Mouse (Mus musculus) intestine, postnatal 0 days (tissue): ENCODE measurements around the gene Clca4b. TPM values are rescaled to one million over a fixed set of nuclear protein-coding genes. Genes with fewer than 3 reads are reported as not detected.
A peak's percentile ranks its signal among the peaks of the same experiment; 100 is the strongest.

Experiments used
- ATAC-seq: fragments of 200-750 bp; cut with Nextera tagmentation; 2 replicates; pipeline ENCODE4 v1.8.0; 2017; ENCODE audit warnings: mild to moderate bottlenecking, moderate TSS enrichment, moderate library complexity
- H3K27ac ChIP-seq: fragments of 300-500 bp; sonication (generic); 2 replicates; pipeline ENCODE4 v1.5.1; 2014; ENCODE audit warnings: mild to moderate bottlenecking, low read depth, low read length, moderate library complexity
- H3K27me3 ChIP-seq: fragments of 300-500 bp; sonication (generic); replicated peaks from 2 replicates; pipeline ENCODE4 v1.6.1; 2014; ENCODE audit warnings: low read length, mixed read lengths; ENCODE audit not compliant: control insufficient read depth, insufficient read depth
- H3K36me3 ChIP-seq: fragments of 300-500 bp; sonication (generic); 2 replicates; pipeline ENCODE4 v1.6.1; 2014; ENCODE audit warnings: mild to moderate bottlenecking, moderate library complexity; ENCODE audit not compliant: control insufficient read depth, insufficient read depth
- H3K4me1 ChIP-seq: fragments of 300-500 bp; sonication (generic); replicated peaks from 2 replicates; pipeline ENCODE4 v1.6.1; 2014; ENCODE audit warnings: antibody characterized with exemption, low read length, mixed read lengths; ENCODE audit not compliant: control insufficient read depth, insufficient read depth
- H3K4me2 ChIP-seq: fragments of 300-500 bp; sonication (generic); replicated peaks from 2 replicates; pipeline ENCODE4 v1.6.1; 2014; ENCODE audit warnings: low read depth, mild to moderate bottlenecking, moderate library complexity
- H3K4me3 ChIP-seq: fragments of 300-500 bp; sonication (generic); 2 replicates; pipeline ENCODE4 v1.5.1; 2014; ENCODE audit warnings: low read depth, low read length
- H3K9ac ChIP-seq: fragments of 300-500 bp; sonication (generic); 2 replicates; pipeline ENCODE4 v1.6.1; 2014; ENCODE audit warnings: mild to moderate bottlenecking, low read depth, low read length
- H3K9me3 ChIP-seq: fragments of 300-500 bp; sonication (generic); 2 replicates; pipeline ENCODE4 v1.6.1; 2016; ENCODE audit warnings: mixed run types; ENCODE audit not compliant: control insufficient read depth
- CTCF ChIP-seq: sonication (generic); IDR thresholded peaks from 2 replicates; pipeline ENCODE4 v1.5.1; 2016; ENCODE audit warnings: low read depth, mild to moderate bottlenecking, control low read depth, antibody characterized with exemption, moderate library complexity
- WGBS: fragments of 180-500 bp; shearing (Covaris S2); extraction: QIAGEN DNeasy Blood & Tissue Kit; methylation state at CpG from one replicate; pipeline ENCODE4 v1.1.7; 2014; 5-methylcytosine and 5-hydroxymethylcytosine counted together
- polyA plus RNA-seq: library from polyadenylated mRNA; unstranded; fragments of >200 nt; fragmentation: Nextera tagmentation; extraction: Ambion mirVana; gene quantifications from 2 replicates; pipeline ENCODE4 v1.2.1, GENCODE M21; 2015

The Clca4b gene
- polyA plus RNA-seq: 776 and 777 TPM in 2 replicates

DNA sequence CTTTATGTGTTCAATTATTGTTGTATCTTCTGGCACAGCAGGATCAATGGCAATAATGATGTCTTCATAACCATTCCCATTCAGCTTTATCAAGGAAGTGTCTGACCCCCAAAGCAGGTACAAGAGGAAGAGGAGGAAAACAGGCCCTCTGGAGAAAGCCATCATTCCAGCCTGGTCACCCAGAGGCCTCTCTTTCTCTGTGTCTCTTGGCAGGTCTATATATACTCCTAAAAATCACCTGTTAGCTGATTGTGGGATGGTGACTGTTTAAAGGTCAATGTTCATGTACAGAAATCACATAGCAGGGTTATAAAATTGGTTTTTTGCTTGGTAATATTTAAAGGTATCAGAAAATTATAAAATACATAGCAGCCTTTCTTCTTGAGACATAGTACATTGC, at the start of gene Clca4b:
Gene Clca4b, minus strand, starts transcription at position 195 of the 400 bp plus-strand sequence.
- Histone ChIP-seq H3K36me3 (no peaks in the 10 kb centered on the region), H3K27ac (peak within 1 kb of the TSS; percentile 73), H3K4me3 (peak within 1 kb of the TSS; percentile 32), H3K27me3 (no peaks in the 10 kb centered on the region), H3K4me1 (no peaks in the 10 kb centered on the region), H3K4me2 (peak within 1 kb of the TSS; percentile 52), H3K9me3 (no peaks in the 10 kb centered on the region), H3K9ac (peak within 1 kb of the TSS; percentile 17; the same call in 1 of the 2 replicates)
- peak; percentile 76 for ATAC-seq
- no peak for TF ChIP-seq CTCF

DNA sequence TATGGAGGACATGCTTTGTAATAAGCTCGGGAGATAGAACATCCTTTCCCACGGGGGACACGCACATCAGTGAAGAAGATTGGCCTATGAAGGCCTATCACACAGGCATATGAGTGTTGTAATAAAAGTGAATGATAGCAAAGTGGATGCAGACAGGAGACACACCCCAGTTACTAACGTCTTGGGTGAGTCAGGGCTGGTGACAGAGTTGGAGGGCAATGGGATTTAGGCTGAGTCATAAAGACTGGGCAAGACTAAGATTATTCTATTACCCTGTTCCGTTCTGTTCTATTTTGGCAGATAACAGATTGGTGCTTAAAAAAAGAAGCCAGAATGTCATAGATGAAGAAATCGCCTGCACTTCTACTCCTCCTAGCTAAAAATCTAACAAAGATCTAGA, 48.2 kb upstream of the Clca4b start:
- no peak for TF ChIP-seq CTCF
- no peak overlapping the region for H3K4me3 ChIP-seq
- H3K27me3 ChIP-seq: no peaks in the 10 kb centered on the region
- H3K27ac ChIP-seq: no peak overlapping the region
- no peak overlapping the region for H3K9ac ChIP-seq
- no peaks in the 10 kb centered on the region for H3K4me1 ChIP-seq
- no peak for ATAC-seq
- no peaks in the 10 kb centered on the region for H3K9me3 ChIP-seq
- H3K4me2 ChIP-seq: no peak overlapping the region
- 58% methylated on average over 6 of the region's 6 CpGs for WGBS
- no peaks in the 10 kb centered on the region for H3K36me3 ChIP-seq

DNA sequence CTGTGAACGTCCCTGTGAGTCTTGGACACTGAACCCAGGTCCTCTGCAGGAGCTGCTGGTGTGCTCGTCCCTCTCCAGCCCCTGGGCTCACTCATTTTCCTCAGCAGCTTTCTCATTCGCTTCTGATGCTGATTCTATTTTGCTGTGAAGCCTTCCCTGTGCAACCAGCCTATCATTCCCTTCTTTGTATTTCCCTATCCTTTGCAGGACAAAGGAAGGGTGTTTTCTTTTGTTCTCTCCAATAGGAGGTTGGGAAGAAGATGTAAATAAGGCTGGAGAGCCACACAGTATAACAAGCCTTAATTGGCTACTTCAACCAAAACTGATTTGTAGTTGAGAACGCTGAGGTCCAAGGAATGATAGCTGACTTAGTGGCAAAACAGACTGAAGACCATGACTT, 45.3 kb upstream of the Clca4b start:
- Histone ChIP-seq H3K4me1 (no peaks in the 10 kb centered on the region), H3K27ac (no peak overlapping the region), H3K4me3 (no peak overlapping the region), H3K36me3 (no peaks in the 10 kb centered on the region), H3K27me3 (no peaks in the 10 kb centered on the region), H3K9ac (no peak overlapping the region), H3K9me3 (no peaks in the 10 kb centered on the region), H3K4me2 (no peak overlapping the region)
- WGBS: 48% methylated on average over 4 of the region's 4 CpGs
- no peak for ATAC-seq
- no peak for TF ChIP-seq CTCF

GRCm38 (mm10) chr3:144976091-144976490, 43.8 kb upstream of the Clca4b start:
- no peaks in the 10 kb centered on the region for H3K4me1 ChIP-seq
- no peaks in the 10 kb centered on the region for H3K36me3 ChIP-seq
- H3K4me2 ChIP-seq: no peak overlapping the region
- no peak overlapping the region for H3K27ac ChIP-seq
- TF ChIP-seq CTCF: no peak
- WGBS: 94% methylated on average over 1 of the region's 1 CpGs
- H3K9ac ChIP-seq: no peak overlapping the region
- H3K4me3 ChIP-seq: no peak overlapping the region
- no peaks in the 10 kb centered on the region for H3K9me3 ChIP-seq
- no peak for ATAC-seq
- H3K27me3 ChIP-seq: no peaks in the 10 kb centered on the region

GRCm38 (mm10) chr3:144974945-144975344, 42.6 kb upstream of the Clca4b start, which contains the start of gene Clca4a:
Clca4a (minus strand) TSS chr3:144975045.
- Histone ChIP-seq H3K9ac (no peak within 1 kb of the TSS), H3K9me3 (no peaks in the 10 kb centered on the region), H3K4me1 (no peaks in the 10 kb centered on the region), H3K27ac (no peak within 1 kb of the TSS), H3K4me2 (no peak within 1 kb of the TSS), H3K4me3 (no peak within 1 kb of the TSS), H3K36me3 (no peaks in the 10 kb centered on the region), H3K27me3 (no peaks in the 10 kb centered on the region)
- no peak for TF ChIP-seq CTCF
- ATAC-seq: no peak

GRCm38 (mm10) chr3:144971553-144972270, 39.4 kb upstream of the Clca4b start:
- peak; percentile 95 for ATAC-seq
- 57% methylated on average over 9 of the region's 9 CpGs for WGBS
- H3K9me3 ChIP-seq: no peaks in the 10 kb centered on the region

More at GRCm38 (mm10) chr3:144971553-144972270, 39.4 kb upstream of the Clca4b start:
- 0 out of 2 replicates have a peak overlapping the region, but pooled peaks have one; percentile 21 for H3K27ac ChIP-seq
- H3K36me3 ChIP-seq: no peaks in the 10 kb centered on the region
- no peaks in the 10 kb centered on the region for H3K27me3 ChIP-seq
- no peak overlapping the region for H3K9ac ChIP-seq
- H3K4me1 ChIP-seq: no peaks in the 10 kb centered on the region
- H3K4me3 ChIP-seq: no peak overlapping the region
- no peak overlapping the region for H3K4me2 ChIP-seq
- TF ChIP-seq CTCF: no peak
